Mouse (Mus musculus): Measurements from ENCODE around the gene Src.
"Not testable (repeated sequence)": the region's sequence is repeated elsewhere in the genome, so short reads cannot be mapped to it uniquely, and the experiment has no call there.

The Src gene

GRCm38 (mm10) chr2:157418206-157418605, at the start of gene Src:
Src (plus strand) TSS chr2:157418444.
- in situ Hi-C loops (cut with MboI, MseI), result no loop called here

GRCm38 (mm10) chr2:157371696-157372095, 46.5 kb upstream of the Src start:
- in situ Hi-C loops (cut with MboI, MseI), result no loop called here

- in situ Hi-C loops (cut with MboI, MseI), result no loop called here
Observed at GRCm38 (mm10) chr2:157373681-157374080, 44.6 kb upstream of the Src start.

- in situ Hi-C loops (cut with MboI, MseI), result no loop called here
Observed at GRCm38 (mm10) chr2:157375051-157375450, 43.2 kb upstream of the Src start.

- in situ Hi-C loops (cut with MboI, MseI), result no loop called here
Observed at GRCm38 (mm10) chr2:157375794-157376757, 42.2 kb upstream of the Src start.

GRCm38 (mm10) chr2:157376995-157377394, 41.2 kb upstream of the Src start:
- in situ Hi-C loops (cut with MboI, MseI), result no loop called here

GRCm38 (mm10) chr2:157384836-157385235, 33.4 kb upstream of the Src start:
- in situ Hi-C loops (cut with MboI, MseI), result no loop called here

- in situ Hi-C loops (cut with MboI, MseI), result not testable (repeated sequence)
Observed at GRCm38 (mm10) chr2:157388901-157389590, 29.2 kb upstream of the Src start.

- in situ Hi-C loops (cut with MboI, MseI), result no loop called here
Observed at GRCm38 (mm10) chr2:157389591-157389921, 28.7 kb upstream of the Src start.

- in situ Hi-C loops (cut with MboI, MseI), result no loop called here
Observed at GRCm38 (mm10) chr2:157392331-157392730, 25.9 kb upstream of the Src start.

- in situ Hi-C loops (cut with MboI, MseI), result no loop called here
Observed at GRCm38 (mm10) chr2:157393549-157393948, 24.7 kb upstream of the Src start.

- in situ Hi-C loops (cut with MboI, MseI), result no loop called here
Observed at GRCm38 (mm10) chr2:157394868-157395267, 23.4 kb upstream of the Src start.

- in situ Hi-C loops (cut with MboI, MseI), result no loop called here
Observed at GRCm38 (mm10) chr2:157395371-157395770, 22.9 kb upstream of the Src start.

GRCm38 (mm10) chr2:157395960-157396359, 22.3 kb upstream of the Src start:
- in situ Hi-C loops (cut with MboI, MseI), result no loop called here

GRCm38 (mm10) chr2:157397376-157397775, 20.9 kb upstream of the Src start:
- in situ Hi-C loops (cut with MboI, MseI), result no loop called here

- in situ Hi-C loops (cut with MboI, MseI), result no loop called here
Observed at GRCm38 (mm10) chr2:157398539-157398938, 19.7 kb upstream of the Src start.

GRCm38 (mm10) chr2:157399797-157400196, 18.4 kb upstream of the Src start:
- in situ Hi-C loops (cut with MboI, MseI), result no loop called here

- in situ Hi-C loops (cut with MboI, MseI), result no loop called here
Observed at GRCm38 (mm10) chr2:157400491-157400890, 17.8 kb upstream of the Src start.

GRCm38 (mm10) chr2:157401261-157401660, 17.0 kb upstream of the Src start:
- in situ Hi-C loops (cut with MboI, MseI), result no loop called here

- in situ Hi-C loops (cut with MboI, MseI), result no loop called here
Observed at GRCm38 (mm10) chr2:157407596-157407995, 10.6 kb upstream of the Src start.

- in situ Hi-C loops (cut with MboI, MseI), result no loop called here
Observed at GRCm38 (mm10) chr2:157409793-157410533, 8.3 kb upstream of the Src start.

- in situ Hi-C loops (cut with MboI, MseI), result no loop called here
Observed at GRCm38 (mm10) chr2:157411151-157411693, 7.0 kb upstream of the Src start.
